Mouse (Mus musculus) small intestine, adult 2 months (tissue): ENCODE data around the gene Stk38l.

Experiments
- CTCF ChIP-seq: fragments of 200-500 bp; IDR thresholded peaks from 2 replicates; pipeline ENCODE4 v1.5.1; 2012; ENCODE audit warnings: low read depth, mild to moderate bottlenecking, control low read depth, inconsistent platforms, low read length, moderate library complexity, mixed read lengths; ENCODE audit not compliant: insufficient replicate concordance, insufficient read length; ENCODE audit errors: extremely low read depth
- POLR2A ChIP-seq: fragments of 200-500 bp; IDR thresholded peaks from 2 replicates; pipeline ENCODE4 v1.6.1; 2012; ENCODE audit warnings: low read depth, mild to moderate bottlenecking, control low read depth, inconsistent platforms, low read length, moderate library complexity

GRCm38 (mm10) chr6:146731692-146732091 is 6.9 kb downstream of the Stk38l start:
- no peak for TF ChIP-seq CTCF
- TF ChIP-seq POLR2A: no peak
